Mouse (Mus musculus) G1E (cell line): ENCODE measurements around the gene Rdx.

Source experiments
- CTCF ChIP-seq: IDR thresholded peaks from 2 replicates; pipeline ENCODE4 v1.5.1; 2012; ENCODE audit warnings: low read depth, low read length, inconsistent platforms, mixed read lengths
- GATA1 ChIP-seq: IDR thresholded peaks from 2 replicates; pipeline ENCODE4 v1.6.1; 2012; ENCODE audit warnings: borderline replicate concordance, low read length, inconsistent platforms, mixed read lengths
- POLR2AphosphoS5 ChIP-seq: IDR thresholded peaks from 2 replicates; pipeline ENCODE4 v1.6.1; 2012; ENCODE audit warnings: low read depth, low read length, inconsistent platforms; ENCODE audit not compliant: insufficient replicate concordance
- TAL1 ChIP-seq: conservative IDR thresholded peaks from 2 replicates; pipeline ENCODE4 v1.6.1; 2012; ENCODE audit warnings: low read depth, low read length, inconsistent platforms, mixed read lengths

GRCm38 (mm10) chr9:52092311-52092710, 45.3 kb downstream of the Rdx start:
- TF ChIP-seq CTCF (no peak), POLR2AphosphoS5 (no peak), TAL1 (no peak), GATA1 (no peak)
